Mouse (Mus musculus): ENCODE results near the gene Slc35f1.

Gene Slc35f1

GRCm38 (mm10) chr10:52690334-52690991 is at the start of gene Slc35f1:
Gene Slc35f1 (plus strand): TSS chr10:52690533.
- peak; percentile 76 for DNase-seq (ENCODE audit: low read depth, low spot score)

DNA sequence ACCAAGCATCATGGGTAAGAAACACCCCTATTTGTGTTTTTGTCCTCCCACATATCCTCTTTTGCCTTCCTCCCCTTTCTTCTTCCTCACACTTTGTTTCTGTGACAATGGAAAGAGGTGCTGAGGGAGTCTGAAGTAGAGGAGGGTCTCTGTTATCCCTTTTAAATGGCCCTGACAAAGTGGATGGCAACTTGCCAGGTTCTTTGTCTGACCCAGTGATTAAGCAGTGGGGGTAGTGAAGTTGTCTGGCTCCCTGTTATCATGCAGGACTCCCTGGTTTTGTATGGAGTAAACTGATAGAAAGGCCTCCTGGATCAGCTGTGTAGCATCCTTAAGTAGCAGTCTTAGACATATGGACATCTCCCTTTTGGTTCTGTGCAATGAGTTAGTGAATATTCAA is 19.1 kb upstream of the Slc35f1 start:
- DNase-seq (ENCODE audit: low read depth, low spot score) = no peak

DNA sequence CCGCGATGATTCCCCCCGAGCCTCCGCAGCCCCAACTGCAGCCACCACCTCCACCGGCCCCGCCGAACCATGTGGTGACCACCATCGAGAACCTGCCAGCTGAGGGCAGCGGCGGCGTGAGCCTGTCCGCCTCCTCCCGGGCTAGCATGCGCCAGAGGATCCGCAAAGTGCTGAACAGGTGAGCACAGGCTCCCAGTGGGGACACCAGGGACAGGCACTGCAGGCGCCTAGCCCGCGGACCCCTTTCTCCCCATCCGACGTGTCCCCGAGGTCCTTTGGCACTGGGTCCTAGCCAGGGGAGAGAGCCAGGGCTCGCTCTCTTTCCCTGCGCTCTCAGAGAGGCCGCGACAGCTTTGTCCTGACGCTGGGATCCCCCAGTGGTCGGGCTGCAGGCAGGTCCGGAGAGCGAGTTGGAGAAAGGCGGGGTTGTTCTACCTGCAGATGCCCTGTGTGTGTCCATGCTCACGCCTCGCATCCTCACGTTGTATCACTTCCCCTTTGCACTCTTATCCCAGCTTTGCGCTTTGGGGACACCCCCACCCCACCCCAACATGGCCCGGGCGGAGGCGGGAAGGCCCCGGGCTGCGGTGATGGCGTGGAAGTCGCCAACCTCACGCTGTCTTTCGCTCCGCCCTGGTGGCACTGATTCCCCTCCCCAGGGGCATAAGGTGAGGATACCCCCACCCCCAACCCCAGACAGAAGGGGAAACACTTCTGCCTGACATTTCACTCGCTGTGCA is 829 bp downstream of the Slc35f1 start:
- no peak for DNase-seq (ENCODE audit: low read depth, low spot score)

- no peak for DNase-seq (ENCODE audit: low read depth, low spot score)
These were observed 13.4 kb downstream of the Slc35f1 start for GRCm38 (mm10) chr10:52703688-52704087.

DNA sequence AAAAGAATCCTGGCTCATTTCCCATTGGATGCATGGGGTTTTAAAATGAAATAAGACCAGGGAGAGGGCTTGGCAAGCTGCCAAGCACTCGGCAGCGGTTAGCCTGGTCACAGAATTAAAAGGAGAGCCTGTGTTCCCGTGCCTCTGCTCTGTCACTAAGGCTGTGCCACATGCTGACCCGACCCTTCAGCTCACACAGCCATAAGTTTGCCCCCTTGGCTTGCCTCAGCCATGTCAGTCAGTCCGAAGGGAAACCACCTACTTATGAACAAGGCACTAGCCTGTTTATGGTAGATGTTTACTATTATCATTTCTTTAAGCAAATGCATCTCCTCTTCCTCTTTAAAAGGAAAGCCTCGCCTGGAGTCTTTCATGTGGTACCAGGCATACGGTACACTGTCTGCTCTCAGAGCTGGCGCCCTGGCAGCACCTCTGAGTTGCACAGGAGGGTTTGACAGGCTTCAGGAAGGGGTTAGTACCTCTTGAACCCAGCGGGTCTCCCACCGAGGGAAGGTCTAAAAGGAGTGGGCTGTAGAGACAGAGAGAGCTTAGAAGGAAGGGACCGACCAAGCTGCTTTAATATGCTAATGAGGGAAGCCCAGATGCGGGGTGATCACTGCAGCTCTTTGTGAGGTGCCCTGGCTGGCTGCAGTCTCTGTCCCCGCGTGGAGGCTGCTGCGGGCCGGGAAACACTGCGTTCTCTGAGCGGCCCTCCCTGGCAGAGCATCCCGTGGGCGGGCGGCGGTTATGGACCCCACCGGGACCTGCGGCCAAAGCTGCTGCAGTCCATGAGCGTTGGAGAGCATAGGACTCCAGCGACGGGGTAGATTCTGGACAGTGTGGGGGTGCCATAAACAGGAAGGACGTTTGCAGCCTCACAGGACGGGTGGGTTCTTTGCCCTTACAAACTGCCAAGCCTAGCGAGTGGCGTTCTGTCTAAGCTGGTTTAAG is 14.0 kb downstream of the Slc35f1 start:
- DNase-seq (ENCODE audit: low read depth, low spot score) = no peak

DNA sequence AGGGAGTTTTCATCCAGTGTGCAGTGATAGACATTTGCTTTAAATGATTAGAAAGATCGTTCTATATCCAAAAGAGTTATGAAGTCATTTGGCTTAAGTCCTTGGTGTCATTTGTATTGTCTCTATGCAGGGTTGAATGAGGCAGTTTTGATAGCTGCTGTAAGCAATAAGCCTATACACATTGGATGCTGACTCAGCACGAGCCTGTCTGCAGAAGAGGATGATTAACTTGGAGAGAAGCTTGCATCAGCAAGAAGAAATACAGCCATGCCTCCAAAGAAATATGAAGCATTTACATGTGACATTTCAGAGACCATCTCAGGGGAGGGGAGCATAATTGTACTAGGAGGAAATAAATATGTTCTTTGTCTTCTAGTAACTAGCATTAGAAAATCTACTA is 19.1 kb downstream of the Slc35f1 start:
- DNase-seq (ENCODE audit: low read depth, low spot score) = no peak

- no peak for DNase-seq (ENCODE audit: low read depth, low spot score)
These were observed 21.8 kb downstream of the Slc35f1 start for GRCm38 (mm10) chr10:52712166-52712565.

- no peak for DNase-seq (ENCODE audit: low read depth, low spot score)
These were observed 24.2 kb downstream of the Slc35f1 start for GRCm38 (mm10) chr10:52714557-52714956.

DNA sequence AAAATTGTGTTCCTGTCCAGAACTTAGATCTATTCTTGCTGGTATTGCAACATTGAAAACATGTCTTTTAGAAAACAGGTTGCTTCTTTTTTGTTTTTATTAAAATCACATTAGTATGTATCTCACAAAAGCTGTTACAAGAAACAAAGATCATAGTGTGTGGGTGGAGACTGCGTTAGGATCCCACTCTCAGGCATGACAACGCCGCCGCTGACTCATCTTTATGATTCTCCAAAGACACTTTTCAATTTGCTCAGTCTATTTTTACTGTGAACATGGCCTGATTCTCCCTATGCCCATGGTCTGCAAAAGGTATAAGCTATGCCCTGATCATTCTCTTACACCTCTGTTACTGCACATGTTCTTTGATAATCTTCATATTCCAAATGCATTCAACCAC is 24.8 kb downstream of the Slc35f1 start:
- DNase-seq (ENCODE audit: low read depth, low spot score) = no peak

- no peak for DNase-seq (ENCODE audit: low read depth, low spot score)
These were observed 28.0 kb downstream of the Slc35f1 start for GRCm38 (mm10) chr10:52718199-52718917.

GRCm38 (mm10) chr10:52726674-52727073 is 36.3 kb downstream of the Slc35f1 start:
- no peak for DNase-seq (ENCODE audit: low read depth, low spot score)

DNA sequence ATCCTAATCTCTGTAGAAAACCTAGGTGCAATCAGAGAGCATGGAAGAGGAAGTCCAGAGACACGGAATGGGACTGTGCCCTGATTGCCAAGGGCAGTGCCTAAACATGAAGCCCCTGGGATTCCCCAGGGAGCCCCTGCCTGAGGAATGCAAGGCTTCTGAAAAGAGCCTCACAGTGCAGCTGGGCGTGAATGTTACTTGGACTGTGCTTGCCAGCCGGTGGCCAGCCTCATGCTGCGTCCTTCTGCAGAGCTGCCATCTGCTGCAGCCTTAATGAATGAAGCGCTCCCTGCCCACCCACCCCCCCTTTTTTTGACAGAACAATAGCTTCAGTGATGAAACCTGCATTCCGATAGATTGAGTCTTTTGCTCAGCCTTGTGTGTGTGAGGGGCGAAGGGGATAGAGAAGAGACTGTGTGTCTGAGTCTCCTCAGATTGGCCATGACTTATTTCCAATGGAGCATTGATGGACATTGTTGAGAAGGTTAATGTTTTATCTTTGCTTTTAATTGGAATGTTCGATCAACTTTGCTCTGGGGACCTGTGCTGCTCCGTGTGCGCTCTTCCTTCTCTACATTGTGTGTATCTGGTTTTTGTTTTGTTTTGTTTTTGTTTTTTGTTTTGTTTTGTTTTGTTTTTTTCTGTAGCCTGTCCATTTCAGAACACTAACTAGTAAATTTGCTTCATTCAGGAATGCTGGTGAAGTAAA is 52.5 kb downstream of the Slc35f1 start:
- peak; percentile 32 for DNase-seq (ENCODE audit: low read depth, low spot score)

GRCm38 (mm10) chr10:52743831-52744230 is 53.5 kb downstream of the Slc35f1 start:
- DNase-seq (ENCODE audit: low read depth, low spot score) = no peak

- DNase-seq (ENCODE audit: low read depth, low spot score) = no peak
These were observed 57.8 kb downstream of the Slc35f1 start for GRCm38 (mm10) chr10:52748028-52748597.

DNA sequence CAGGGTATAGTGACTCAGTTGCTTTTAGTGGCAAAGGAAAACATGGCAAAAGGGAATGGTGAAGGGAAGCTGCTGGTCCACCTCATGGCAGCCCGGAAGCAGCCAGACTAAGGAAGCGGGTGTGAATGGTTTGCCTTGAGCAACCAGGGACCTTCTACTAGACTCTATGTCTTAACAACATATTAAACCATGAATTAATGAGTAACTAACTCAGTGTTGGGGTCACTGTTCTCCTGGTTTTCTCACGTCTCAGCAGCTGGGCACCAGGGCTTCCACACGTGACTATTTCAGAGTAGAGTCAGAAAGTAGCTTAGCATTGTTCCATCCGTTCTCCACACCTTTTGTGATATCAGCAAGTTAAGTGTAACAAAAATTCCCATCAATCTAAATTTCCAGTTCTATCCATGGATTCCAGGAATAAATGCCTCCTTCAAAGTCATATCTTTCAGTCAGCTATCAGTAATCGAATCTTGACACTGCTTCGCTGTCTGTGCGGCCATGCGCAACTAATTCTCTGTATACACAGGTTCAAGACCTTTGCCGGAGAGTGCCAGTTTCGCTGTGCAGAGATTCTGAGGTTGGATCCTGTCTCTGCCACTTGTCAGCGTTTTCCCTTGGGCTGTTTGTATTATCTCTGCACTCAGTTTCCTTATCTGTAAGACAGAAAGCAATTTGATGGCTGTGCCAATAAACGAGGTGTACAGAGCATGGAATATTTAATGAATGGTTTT is 65.8 kb downstream of the Slc35f1 start:
- no peak for DNase-seq (ENCODE audit: low read depth, low spot score)

DNA sequence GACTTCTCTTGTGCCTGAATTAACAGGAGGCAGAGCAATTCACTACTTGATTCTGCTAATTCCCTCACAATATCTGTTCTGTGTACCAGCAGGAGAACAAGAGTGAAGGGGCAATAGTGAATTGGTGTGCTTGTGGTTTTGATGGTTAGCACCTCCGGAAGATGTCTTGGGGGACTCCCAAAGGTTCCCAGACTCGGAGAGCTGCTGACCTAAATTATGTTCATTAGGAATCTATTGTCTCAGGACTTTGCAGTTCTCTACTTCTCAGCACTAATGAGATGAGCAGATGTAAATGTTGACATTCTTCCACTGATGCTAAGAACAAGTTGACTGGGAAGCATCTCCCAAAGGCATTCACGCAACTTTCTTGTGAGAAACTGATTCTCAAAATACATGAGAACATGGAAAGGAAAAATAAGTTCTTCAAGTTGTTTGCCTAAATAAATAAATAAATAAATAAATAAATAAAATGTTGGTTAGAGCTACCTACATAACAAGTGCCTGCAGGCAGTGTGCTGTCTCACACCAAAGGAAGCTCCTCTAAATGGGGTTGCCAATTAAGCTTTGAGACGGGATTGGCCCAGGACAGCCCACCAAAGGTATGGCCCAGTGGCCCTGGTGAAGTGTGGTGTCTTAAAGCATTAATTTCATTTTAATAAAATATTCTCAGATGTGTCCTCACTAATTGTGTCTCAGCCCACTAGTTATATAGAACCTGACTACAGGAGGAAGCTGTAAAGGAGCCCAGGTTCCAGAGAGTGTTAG is 67.3 kb downstream of the Slc35f1 start:
- no peak for DNase-seq (ENCODE audit: low read depth, low spot score)

- peak; percentile 51 for DNase-seq (ENCODE audit: low read depth, low spot score)
These were observed 68.3 kb downstream of the Slc35f1 start for GRCm38 (mm10) chr10:52758589-52758988.

DNA sequence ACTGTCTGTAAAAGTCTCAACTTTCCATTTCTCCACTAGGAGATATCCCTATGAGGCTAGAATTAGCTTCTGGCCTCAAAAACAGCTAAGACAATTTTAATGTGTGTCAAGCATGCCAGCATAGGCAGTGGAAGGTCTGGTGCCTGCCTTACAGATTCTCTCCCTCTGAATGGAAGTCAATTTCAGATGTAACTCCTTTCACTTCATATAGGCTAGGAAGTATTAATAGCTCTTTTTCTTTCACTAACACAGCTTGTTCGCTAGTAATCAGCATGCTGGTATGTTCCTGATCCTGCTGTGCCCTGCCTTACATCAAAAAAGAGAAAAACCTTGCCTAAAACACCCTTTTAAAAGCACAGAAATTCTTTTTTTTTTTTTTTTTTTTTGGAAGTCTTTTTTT is 70.2 kb downstream of the Slc35f1 start:
- DNase-seq (ENCODE audit: low read depth, low spot score) = no peak

GRCm38 (mm10) chr10:52779926-52780485 is 89.7 kb downstream of the Slc35f1 start:
- DNase-seq (ENCODE audit: low read depth, low spot score) = peak; percentile 16

Measured in retina, postnatal 7 days (tissue).